Mouse (Mus musculus): ENCODE data around the gene Cacna2d4.

The Cacna2d4 gene

GRCm38 (mm10) chr6:119310176-119310575 lies 73.8 kb downstream of the Cacna2d4 start:
- DNase-seq (ENCODE audit: low read depth, low spot score), result no peak

- DNase-seq (ENCODE audit: low read depth, low spot score), result no peak
These were observed 76.1 kb downstream of the Cacna2d4 start for GRCm38 (mm10) chr6:119312381-119312780.

GRCm38 (mm10) chr6:119313096-119313495 lies 76.8 kb downstream of the Cacna2d4 start:
- no peak for DNase-seq (ENCODE audit: low read depth, low spot score)

- no peak for DNase-seq (ENCODE audit: low read depth, low spot score)
These were observed 77.5 kb downstream of the Cacna2d4 start for GRCm38 (mm10) chr6:119313588-119314375.

- no peak for DNase-seq (ENCODE audit: low read depth, low spot score)
These were observed 78.6 kb downstream of the Cacna2d4 start for GRCm38 (mm10) chr6:119314751-119315476.

- DNase-seq (ENCODE audit: low read depth, low spot score), result no peak
These were observed 82.4 kb downstream of the Cacna2d4 start for GRCm38 (mm10) chr6:119318732-119319131.

- DNase-seq (ENCODE audit: low read depth, low spot score), result no peak
These were observed 83.0 kb downstream of the Cacna2d4 start for GRCm38 (mm10) chr6:119319358-119319757.

GRCm38 (mm10) chr6:119320481-119320880 lies 84.2 kb downstream of the Cacna2d4 start:
- DNase-seq (ENCODE audit: low read depth, low spot score), result no peak

- DNase-seq (ENCODE audit: low read depth, low spot score), result no peak
These were observed 85.4 kb downstream of the Cacna2d4 start for GRCm38 (mm10) chr6:119321752-119322151.

- peak; percentile 52 for DNase-seq (ENCODE audit: low read depth, low spot score)
These were observed 88.5 kb downstream of the Cacna2d4 start for GRCm38 (mm10) chr6:119324776-119325175.

GRCm38 (mm10) chr6:119325978-119326377 lies 89.7 kb downstream of the Cacna2d4 start:
- no peak for DNase-seq (ENCODE audit: low read depth, low spot score)

GRCm38 (mm10) chr6:119326541-119326940 lies 90.2 kb downstream of the Cacna2d4 start:
- DNase-seq (ENCODE audit: low read depth, low spot score), result no peak

GRCm38 (mm10) chr6:119328521-119329115 lies 92.3 kb downstream of the Cacna2d4 start:
- DNase-seq (ENCODE audit: low read depth, low spot score), result no peak

- DNase-seq (ENCODE audit: low read depth, low spot score), result no peak
These were observed 92.9 kb downstream of the Cacna2d4 start for GRCm38 (mm10) chr6:119329215-119329714.

- no peak for DNase-seq (ENCODE audit: low read depth, low spot score)
These were observed 93.6 kb downstream of the Cacna2d4 start for GRCm38 (mm10) chr6:119329936-119330335.

- no peak for DNase-seq (ENCODE audit: low read depth, low spot score)
These were observed 94.2 kb downstream of the Cacna2d4 start, which contains the start of gene Lrtm2 for GRCm38 (mm10) chr6:119330506-119330905. Lrtm2 (minus strand) TSS chr6:119330766.

GRCm38 (mm10) chr6:119332111-119332510 lies 95.8 kb downstream of the Cacna2d4 start:
- no peak for DNase-seq (ENCODE audit: low read depth, low spot score)

GRCm38 (mm10) chr6:119333202-119333601 lies 96.9 kb downstream of the Cacna2d4 start:
- no peak for DNase-seq (ENCODE audit: low read depth, low spot score)

- no peak for DNase-seq (ENCODE audit: low read depth, low spot score)
These were observed 97.5 kb downstream of the Cacna2d4 start for GRCm38 (mm10) chr6:119333831-119334230.

- no peak for DNase-seq (ENCODE audit: low read depth, low spot score)
These were observed 99.8 kb downstream of the Cacna2d4 start for GRCm38 (mm10) chr6:119336124-119336523.

- no peak for DNase-seq (ENCODE audit: low read depth, low spot score)
These were observed 101.0 kb downstream of the Cacna2d4 start for GRCm38 (mm10) chr6:119337287-119337686.

Data from WW6 (cell line).